Mouse (Mus musculus): ENCODE measurements around the gene Lsm14b. TPM values are rescaled to one million over a fixed set of nuclear protein-coding genes. Genes with fewer than 3 reads are reported as not detected.

Lsm14b gene
- polyA plus RNA-seq, 1 experiment from 2014 or later, result 3.9 TPM

DNA sequence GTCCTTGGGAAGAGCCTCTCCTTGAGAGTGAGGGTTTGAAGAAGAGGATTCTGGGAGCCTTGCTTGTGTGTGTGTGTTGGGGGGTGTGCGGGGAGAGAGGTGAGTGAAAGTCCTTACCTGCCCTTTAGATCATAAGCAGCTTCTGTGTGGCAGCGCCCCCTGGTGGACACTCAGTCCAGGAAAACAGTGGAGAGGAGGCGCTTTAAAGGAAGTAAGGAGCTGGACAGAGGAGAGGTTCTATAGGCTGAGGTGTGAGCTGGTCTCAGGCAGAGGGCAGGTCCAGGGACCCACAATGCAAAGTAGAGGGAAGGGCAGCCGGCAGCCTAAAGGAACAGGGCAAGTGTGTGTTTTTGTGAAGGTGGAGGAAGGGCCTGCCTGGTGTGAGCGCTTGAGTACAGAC, 26.2 kb downstream of the Lsm14b start:
- Histone ChIP-seq H3K27me3 (ENCODE audit: control insufficient read depth, insufficient read depth, low read length) (no peaks in the 10 kb centered on the region), H3K9ac (ENCODE audit: low read length) (no peak overlapping the region), H3K9me3 (ENCODE audit: control insufficient read depth, low read length) (no peaks in the 10 kb centered on the region), H3K4me2 (replicated peaks; ENCODE audit: low read depth) (no peak overlapping the region), H3K4me3 (ENCODE audit: low read depth, low read length) (no peak overlapping the region), H3K27ac (replicated peaks) (no peak overlapping the region), H3K4me1 (replicated peaks; ENCODE audit: control insufficient read depth, insufficient read depth) (no peaks in the 10 kb centered on the region), H3K36me3 (ENCODE audit: control insufficient read depth, insufficient read depth, low read length) (peaks cover 8% of the 10 kb centered on the region)
- peak; percentile 91 for DNase-seq (ENCODE audit: low spot score)
- 23% methylated on average over 5 of the region's 5 CpGs for WGBS
- ATAC-seq (ENCODE audit: low FRiP score, low TSS enrichment), result peak; percentile 91
- no peak for TF ChIP-seq EP300 (optimal IDR thresholded peaks at IDR 0.05)
- peak; percentile 95 for TF ChIP-seq CTCF (IDR thresholded peaks at IDR 0.05; ENCODE audit: low read depth)

DNA sequence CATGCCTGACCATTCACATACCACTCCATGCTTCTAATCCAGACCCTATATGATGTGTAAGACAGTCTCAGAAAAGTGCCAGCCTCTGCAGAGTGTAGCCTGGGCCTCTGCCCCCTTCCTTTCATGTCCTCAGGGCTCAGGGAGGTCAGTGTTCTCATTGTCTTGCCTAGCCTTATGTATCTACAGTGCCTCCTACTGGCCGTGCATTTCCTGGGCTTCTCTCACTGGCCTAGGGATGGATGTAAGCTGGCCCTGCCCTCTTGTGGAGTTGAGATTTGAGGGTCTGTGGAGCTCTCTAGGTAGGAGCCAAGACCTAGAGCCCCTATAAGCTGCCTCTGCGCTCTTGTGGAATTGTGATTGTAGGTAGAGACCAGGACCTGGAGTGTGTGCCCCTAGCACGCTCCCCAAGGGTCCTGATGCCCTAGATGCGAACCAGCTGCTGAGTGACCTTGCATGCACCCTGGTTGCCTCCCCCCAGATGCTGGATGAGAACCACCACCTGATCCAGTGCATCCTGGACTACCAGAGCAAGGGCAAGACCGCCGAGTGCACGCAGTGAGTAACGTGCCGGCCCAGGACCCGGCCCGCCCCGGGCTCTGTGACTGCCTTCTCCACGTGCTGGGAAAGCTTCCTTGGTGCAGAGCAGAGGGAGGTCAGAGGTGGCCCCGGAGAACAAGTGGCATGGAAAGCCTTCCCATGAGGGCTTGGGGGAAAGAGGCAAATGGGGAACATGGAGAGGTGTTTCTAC, 27.4 kb downstream of the Lsm14b start:
- no peaks in the 10 kb centered on the region for H3K4me1 ChIP-seq (replicated peaks; ENCODE audit: control insufficient read depth, insufficient read depth)
- ATAC-seq (ENCODE audit: low FRiP score, low TSS enrichment), result no peak

GRCm38 (mm10) chr2:180053001-180053400, 28.2 kb downstream of the Lsm14b start:
- Histone ChIP-seq H3K27me3 (ENCODE audit: control insufficient read depth, insufficient read depth, low read length) (no peaks in the 10 kb centered on the region), H3K4me1 (replicated peaks; ENCODE audit: control insufficient read depth, insufficient read depth) (no peaks in the 10 kb centered on the region), H3K9ac (ENCODE audit: low read length) (no peak overlapping the region), H3K4me3 (ENCODE audit: low read depth, low read length) (no peak overlapping the region), H3K4me2 (replicated peaks; ENCODE audit: low read depth) (no peak overlapping the region), H3K36me3 (ENCODE audit: control insufficient read depth, insufficient read depth, low read length) (peaks cover 16% of the 10 kb centered on the region), H3K27ac (replicated peaks) (no peak overlapping the region), H3K9me3 (ENCODE audit: control insufficient read depth, low read length) (no peaks in the 10 kb centered on the region)
- no peak for TF ChIP-seq CTCF (IDR thresholded peaks at IDR 0.05; ENCODE audit: low read depth)
- no peak for TF ChIP-seq EP300 (optimal IDR thresholded peaks at IDR 0.05)
- no peak for ATAC-seq (ENCODE audit: low FRiP score, low TSS enrichment)
- 93% methylated on average over 9 of the region's 9 CpGs for WGBS
- DNase-seq (ENCODE audit: low spot score), result no peak

More for the DNA sequence above, 27.4 kb downstream of the Lsm14b start:
- TF ChIP-seq EP300 (optimal IDR thresholded peaks at IDR 0.05) (no peak), CTCF (IDR thresholded peaks at IDR 0.05; ENCODE audit: low read depth) (peak; percentile 65)
- peak; percentile 39 for DNase-seq (ENCODE audit: low spot score)
- H3K27ac ChIP-seq (replicated peaks), result no peak overlapping the region
- WGBS, result 89% methylated on average over 14 of the region's 14 CpGs
- no peak overlapping the region for H3K9ac ChIP-seq (ENCODE audit: low read length)
- no peaks in the 10 kb centered on the region for H3K9me3 ChIP-seq (ENCODE audit: control insufficient read depth, low read length)
- no peak overlapping the region for H3K4me3 ChIP-seq (ENCODE audit: low read depth, low read length)
- no peaks in the 10 kb centered on the region for H3K27me3 ChIP-seq (ENCODE audit: control insufficient read depth, insufficient read depth, low read length)
- H3K4me2 ChIP-seq (replicated peaks; ENCODE audit: low read depth), result no peak overlapping the region
- H3K36me3 ChIP-seq (ENCODE audit: control insufficient read depth, insufficient read depth, low read length), result peaks cover 8% of the 10 kb centered on the region

GRCm38 (mm10) chr2:180063338-180064131, 38.7 kb downstream of the Lsm14b start:
- Histone ChIP-seq H3K4me3 (ENCODE audit: low read depth, low read length) (no peak overlapping the region), H3K27me3 (ENCODE audit: control insufficient read depth, insufficient read depth, low read length) (no peaks in the 10 kb centered on the region), H3K4me1 (replicated peaks; ENCODE audit: control insufficient read depth, insufficient read depth) (no peaks in the 10 kb centered on the region), H3K4me2 (replicated peaks; ENCODE audit: low read depth) (no peak overlapping the region), H3K36me3 (ENCODE audit: control insufficient read depth, insufficient read depth, low read length) (peaks cover 19% of the 10 kb centered on the region; the same call in 1 of the 2 replicates), H3K9me3 (ENCODE audit: control insufficient read depth, low read length) (no peaks in the 10 kb centered on the region), H3K9ac (ENCODE audit: low read length) (no peak overlapping the region), H3K27ac (replicated peaks) (no peak overlapping the region)
- 89% methylated on average over 11 of the region's 11 CpGs for WGBS
- ATAC-seq (ENCODE audit: low FRiP score, low TSS enrichment) (no peak), DNase-seq (ENCODE audit: low spot score) (no peak)
- no peak for TF ChIP-seq CTCF (IDR thresholded peaks at IDR 0.05; ENCODE audit: low read depth)
- TF ChIP-seq EP300 (optimal IDR thresholded peaks at IDR 0.05), result no peak

DNA sequence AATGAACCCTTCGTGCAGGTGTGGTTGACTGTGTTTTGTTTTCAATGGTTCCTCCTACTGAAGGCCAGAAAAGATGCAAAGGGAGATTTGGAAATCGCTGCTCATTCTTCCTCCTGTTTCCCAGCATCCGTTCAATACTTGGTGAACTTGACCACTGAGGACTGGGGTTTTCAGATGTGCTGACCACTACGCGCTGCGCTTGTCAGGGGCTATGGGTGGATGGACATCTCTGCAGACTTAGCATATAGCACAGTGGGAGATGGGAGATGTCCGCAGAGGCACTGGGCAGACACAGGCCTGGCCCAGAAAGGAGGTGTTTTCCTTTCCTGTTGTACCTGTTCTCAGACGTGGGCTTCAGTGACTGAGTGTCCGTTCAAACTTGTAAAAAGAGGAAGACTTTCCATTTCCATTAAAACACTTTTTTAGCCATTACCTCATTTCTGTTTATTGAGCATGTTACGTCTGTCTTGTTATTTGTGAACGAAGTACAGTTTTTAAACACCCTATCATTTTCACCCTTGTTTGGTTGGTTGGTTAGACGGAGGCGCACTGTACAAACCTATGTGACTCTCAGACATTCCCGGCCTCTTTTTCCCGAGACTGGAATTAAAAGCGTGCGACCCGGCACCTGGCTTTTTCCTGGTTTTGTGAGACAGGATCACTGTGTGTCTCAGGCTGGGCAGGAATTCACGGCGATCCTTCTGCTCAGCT, 45.1 kb downstream of the Lsm14b start:
- WGBS, result 29% methylated on average over 20 of the region's 20 CpGs
- H3K4me3 ChIP-seq (ENCODE audit: low read depth, low read length), result peak overlapping the region; percentile 67
- peak overlapping the region; percentile 83 for H3K4me2 ChIP-seq (replicated peaks; ENCODE audit: low read depth)
- H3K9ac ChIP-seq (ENCODE audit: low read length), result peak overlapping the region; percentile 75
- no peaks in the 10 kb centered on the region for H3K4me1 ChIP-seq (replicated peaks; ENCODE audit: control insufficient read depth, insufficient read depth)
- TF ChIP-seq EP300 (optimal IDR thresholded peaks at IDR 0.05) (no peak), CTCF (IDR thresholded peaks at IDR 0.05; ENCODE audit: low read depth) (no peak)
- H3K27ac ChIP-seq (replicated peaks), result peak overlapping the region; percentile 82
- peaks cover 5% of the 10 kb centered on the region for H3K36me3 ChIP-seq (ENCODE audit: control insufficient read depth, insufficient read depth, low read length)
- ATAC-seq (ENCODE audit: low FRiP score, low TSS enrichment) (peak; percentile 70), DNase-seq (ENCODE audit: low spot score) (no peak)
- no peaks in the 10 kb centered on the region for H3K9me3 ChIP-seq (ENCODE audit: control insufficient read depth, low read length)
- H3K27me3 ChIP-seq (ENCODE audit: control insufficient read depth, insufficient read depth, low read length), result no peaks in the 10 kb centered on the region
